Mouse (Mus musculus) heart, adult 2 months (tissue): ENCODE results near the gene Rgs3. TPM values are rescaled to one million over a fixed set of nuclear protein-coding genes. Genes with fewer than 3 reads are reported as not detected.

Experiments used
- DNase-seq, 2 experiments: peaks; one replicate each; pipeline ENCODE4 v3.0.0; 2021
- H3K27ac ChIP-seq: fragments of 200-600 bp; 2 replicates; pipeline ENCODE4 v1.8.1; 2022
- H3K27me3 ChIP-seq: fragments of 200-500 bp; 2 replicates; pipeline ENCODE4 v1.6.1; 2012; ENCODE audit warnings: mild to moderate bottlenecking, low read length, inconsistent platforms, mixed read lengths; ENCODE audit not compliant: control insufficient read depth, insufficient read depth
- H3K36me3 ChIP-seq: fragments of 200-500 bp; 2 replicates; pipeline ENCODE4 v1.6.1; 2012; ENCODE audit warnings: low read length, inconsistent platforms; ENCODE audit not compliant: control insufficient read depth, insufficient read depth
- H3K4me1 ChIP-seq: fragments of 200-500 bp; 2 replicates; pipeline ENCODE4 v1.6.1; 2011; ENCODE audit warnings: low read length; ENCODE audit not compliant: control insufficient read depth, insufficient read depth
- H3K4me3 ChIP-seq: fragments of 200-600 bp; 2 replicates; pipeline ENCODE4 v1.8.1; 2022
- H3K79me2 ChIP-seq: fragments of 200-500 bp; replicated peaks from 2 replicates; pipeline ENCODE4 v1.6.1; 2012; ENCODE audit warnings: mild to moderate bottlenecking, inconsistent platforms, low read length, moderate library complexity, mixed read lengths; ENCODE audit not compliant: control insufficient read depth, insufficient read depth
- H3K9ac ChIP-seq: fragments of 200-500 bp; 2 replicates; pipeline ENCODE4 v1.6.1; 2012; ENCODE audit warnings: low read depth, mild to moderate bottlenecking, control low read depth, inconsistent platforms, low read length, mixed read lengths
- CTCF ChIP-seq: fragments of 200-600 bp; IDR thresholded peaks from 2 replicates; pipeline ENCODE4 v1.8.1; 2022; ENCODE audit warnings: antibody characterized with exemption, mild to moderate bottlenecking, moderate library complexity
- EP300 ChIP-seq: fragments of 200-500 bp; IDR thresholded peaks from 2 replicates; pipeline ENCODE4 v1.6.1; 2011; ENCODE audit warnings: low read depth, low read length, control low read depth; ENCODE audit not compliant: insufficient read depth
- POLR2A ChIP-seq: fragments of 200-500 bp; IDR thresholded peaks from 2 replicates; pipeline ENCODE4 v1.6.1; 2011; ENCODE audit warnings: mild to moderate bottlenecking, low read depth, low read length, control low read depth; ENCODE audit not compliant: insufficient read depth
- WGBS: fragments of 180-500 bp; shearing (Covaris S2); methylation state at CpG from one replicate; pipeline ENCODE4 v1.1.7; 2018; 5-methylcytosine and 5-hydroxymethylcytosine counted together
- intact Hi-C: fragments of 180-260 bp; cut with DNase I; formaldehyde crosslinking; loops from one replicate; pipeline ENCODE4 v1.15.1; 2025
- polyA plus RNA-seq: library from polyadenylated mRNA; depleted of rRNA; stranded (reverse); fragments of >200 nt; gene quantifications from 2 replicates; pipeline ENCODE4 v1.2.3, GENCODE M21; 2012
- total RNA-seq, 2 experiments: library from RNA; stranded (reverse); gene quantifications; 2 replicates each; pipeline ENCODE4 v1.2.3; 2021

Rgs3 gene
- total and polyA plus RNA-seq, 3 experiments: 23.5 to 48.1 (median 33.7) TPM

- peak overlapping the region; percentile 85 for H3K27ac ChIP-seq
- DNase-seq: no peak
- no peak for TF ChIP-seq EP300
- TF ChIP-seq POLR2A: no peak
- no peak for TF ChIP-seq CTCF
- H3K4me3 ChIP-seq: no peak overlapping the region
- intact Hi-C loops: loop anchor here (1.0 to 5.0 kb wide), 2 partner anchors 73 to 88 kb away; no protein-coding TSS in a partner anchor
- H3K9ac ChIP-seq: peak overlapping the region; percentile 4; the same call in 1 of the 2 replicates
- H3K4me1 ChIP-seq: peaks cover 42% of the 10 kb centered on the region
- peaks cover 13% of the 10 kb centered on the region; the same call in 1 of the 2 replicates for H3K36me3 ChIP-seq
- H3K27me3 ChIP-seq: no peaks in the 10 kb centered on the region
- no peaks in the 10 kb centered on the region for H3K79me2 ChIP-seq
- 69% methylated on average over 11 of the region's 11 CpGs for WGBS
Measured at GRCm38 (mm10) chr4:62694703-62695439, 135.2 kb downstream of the Rgs3 start.

GRCm38 (mm10) chr4:62695523-62695922, 135.9 kb downstream of the Rgs3 start:
- H3K36me3 ChIP-seq: peaks cover 12% of the 10 kb centered on the region; the same call in 1 of the 2 replicates
- intact Hi-C loops: loop anchor here (1.0 kb wide), 1 partner anchor 73 kb away; no protein-coding TSS in a partner anchor
- H3K4me3 ChIP-seq: no peak overlapping the region
- no peaks in the 10 kb centered on the region for H3K27me3 ChIP-seq
- H3K4me1 ChIP-seq: peaks cover 42% of the 10 kb centered on the region
- DNase-seq: peak; percentile 67 to 75
- peak overlapping the region; percentile 85 for H3K27ac ChIP-seq
- H3K9ac ChIP-seq: no peak overlapping the region
- 0 out of 2 replicates have a peak, but pooled peaks have one; percentile 48 for TF ChIP-seq EP300
- TF ChIP-seq POLR2A: no peak
- no peaks in the 10 kb centered on the region for H3K79me2 ChIP-seq
- 39% methylated on average over 8 of the region's 8 CpGs for WGBS

- H3K27me3 ChIP-seq: no peaks in the 10 kb centered on the region
- intact Hi-C loops: loop anchor here (1.0 to 2.0 kb wide), 3 partner anchors 65 to 135 kb away; no protein-coding TSS in a partner anchor
- 41% methylated on average over 13 of the region's 13 CpGs for whole genome bisulfite sequencing
- H3K9ac ChIP-seq: no peak overlapping the region
- peak overlapping the region; percentile 85 for H3K27ac ChIP-seq
- peaks cover 43% of the 10 kb centered on the region for H3K4me1 ChIP-seq
- peak in 1 of 2 experiments; percentile 58 for DNase-seq
- no peaks in the 10 kb centered on the region for H3K79me2 ChIP-seq
- H3K36me3 ChIP-seq: peaks cover 8% of the 10 kb centered on the region; the same call in 1 of the 2 replicates
- H3K4me3 ChIP-seq: no peak overlapping the region
- TF ChIP-seq CTCF (peak; percentile 78), POLR2A (no peak), EP300 (0 out of 2 replicates have a peak, but pooled peaks have one; percentile 54)
Measured at GRCm38 (mm10) chr4:62695946-62696345, 136.3 kb downstream of the Rgs3 start.

DNA sequence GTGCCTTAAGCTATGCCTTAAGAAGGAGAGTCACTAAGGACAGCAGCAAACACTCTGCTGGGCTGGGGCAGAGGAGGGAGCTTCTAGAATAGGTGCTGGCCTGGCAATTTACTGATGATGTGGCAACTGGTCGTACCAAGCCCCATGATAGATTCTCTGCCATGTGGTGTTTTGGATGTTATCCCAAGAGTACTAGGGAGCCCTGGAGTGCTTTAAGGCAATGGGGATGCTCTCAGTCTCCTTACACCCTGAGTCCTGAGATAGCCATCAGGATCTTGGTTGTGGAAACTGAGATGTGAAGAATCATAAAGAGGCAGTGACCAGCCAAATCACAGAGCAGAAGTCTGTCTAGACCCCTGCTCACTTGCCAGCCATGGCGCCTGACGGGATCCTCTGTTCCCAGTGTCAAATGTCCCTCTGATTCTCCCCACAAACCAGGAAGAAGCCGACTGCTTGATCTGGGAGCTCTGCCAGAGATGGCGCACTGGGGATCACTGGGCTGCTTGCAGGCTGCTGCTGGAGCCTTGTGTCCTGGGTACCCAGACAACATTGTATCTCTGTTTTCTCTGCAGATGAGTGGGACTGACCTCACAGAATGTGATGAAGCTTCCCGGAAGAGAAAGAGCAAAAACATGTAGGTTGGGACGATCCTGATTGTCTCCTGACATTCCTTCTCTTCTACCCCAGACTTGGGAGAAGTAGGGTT, 137.2 kb downstream of the Rgs3 start:
- peak; percentile 66 to 72 for DNase-seq
- Histone ChIP-seq H3K36me3 (peaks cover 8% of the 10 kb centered on the region; the same call in 1 of the 2 replicates), H3K79me2 (no peaks in the 10 kb centered on the region), H3K27me3 (no peaks in the 10 kb centered on the region), H3K4me3 (no peak overlapping the region), H3K27ac (peak overlapping the region; percentile 74), H3K9ac (no peak overlapping the region), H3K4me1 (peaks cover 43% of the 10 kb centered on the region)
- intact Hi-C loops: loop anchor here (1.0 to 2.0 kb wide), 3 partner anchors 64 to 136 kb away; no protein-coding TSS in a partner anchor
- WGBS: 22% methylated on average over 7 of the region's 7 CpGs
- TF ChIP-seq EP300 (no peak), POLR2A (no peak), CTCF (no peak)

DNA sequence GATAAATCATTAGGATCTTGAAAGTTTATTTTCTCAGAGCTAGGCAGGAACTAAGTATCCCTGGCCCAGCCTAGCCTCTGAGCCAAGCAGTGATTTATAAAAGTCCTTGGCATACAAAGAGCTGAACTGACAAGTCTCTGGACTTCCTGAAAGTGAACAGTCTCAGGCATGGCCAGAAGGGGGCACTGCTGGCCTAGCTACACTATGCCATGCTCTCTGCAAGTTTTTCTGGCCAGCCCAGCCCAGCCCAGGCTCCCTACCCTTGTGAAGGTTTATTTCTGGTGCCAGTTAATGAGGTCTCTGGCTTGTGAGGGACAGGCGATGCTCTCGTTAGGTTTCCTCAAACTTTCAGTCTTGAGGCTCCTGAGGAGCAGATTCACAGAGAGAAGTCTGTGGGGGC, 137.8 kb downstream of the Rgs3 start:
- Histone ChIP-seq H3K4me3 (no peak overlapping the region), H3K27ac (peak overlapping the region; percentile 74), H3K9ac (no peak overlapping the region), H3K79me2 (no peaks in the 10 kb centered on the region), H3K4me1 (peaks cover 40% of the 10 kb centered on the region), H3K36me3 (peaks cover 7% of the 10 kb centered on the region; the same call in 1 of the 2 replicates), H3K27me3 (no peaks in the 10 kb centered on the region)
- TF ChIP-seq POLR2A (no peak), CTCF (peak; percentile 95), EP300 (peak; percentile 97)
- DNase-seq: peak; percentile 91 to 92
- intact Hi-C loops: loop anchor here (1.0 to 2.0 kb wide), 2 partner anchors 63 to 67 kb away; no protein-coding TSS in a partner anchor
- WGBS: 5% methylated on average over 2 of the region's 2 CpGs
